Mouse (Mus musculus) brain, embryonic 14.5 days (tissue): ENCODE measurements around the gene D630039A03Rik.

Source experiments
- CTCF ChIP-seq: fragments of 200-500 bp; IDR thresholded peaks from 2 replicates; pipeline ENCODE4 v1.5.1; 2012; ENCODE audit warnings: inconsistent platforms, mild to moderate bottlenecking, moderate library complexity, borderline replicate concordance; ENCODE audit not compliant: insufficient read depth, insufficient read length; ENCODE audit errors: extremely low read depth
- POLR2A ChIP-seq: fragments of 200-500 bp; IDR thresholded peaks from 2 replicates; pipeline ENCODE4 v1.6.1; 2012; ENCODE audit warnings: mild to moderate bottlenecking, inconsistent platforms, borderline replicate concordance; ENCODE audit not compliant: poor library complexity, insufficient read depth, insufficient read length, severe bottlenecking; ENCODE audit errors: extremely low read depth

DNA sequence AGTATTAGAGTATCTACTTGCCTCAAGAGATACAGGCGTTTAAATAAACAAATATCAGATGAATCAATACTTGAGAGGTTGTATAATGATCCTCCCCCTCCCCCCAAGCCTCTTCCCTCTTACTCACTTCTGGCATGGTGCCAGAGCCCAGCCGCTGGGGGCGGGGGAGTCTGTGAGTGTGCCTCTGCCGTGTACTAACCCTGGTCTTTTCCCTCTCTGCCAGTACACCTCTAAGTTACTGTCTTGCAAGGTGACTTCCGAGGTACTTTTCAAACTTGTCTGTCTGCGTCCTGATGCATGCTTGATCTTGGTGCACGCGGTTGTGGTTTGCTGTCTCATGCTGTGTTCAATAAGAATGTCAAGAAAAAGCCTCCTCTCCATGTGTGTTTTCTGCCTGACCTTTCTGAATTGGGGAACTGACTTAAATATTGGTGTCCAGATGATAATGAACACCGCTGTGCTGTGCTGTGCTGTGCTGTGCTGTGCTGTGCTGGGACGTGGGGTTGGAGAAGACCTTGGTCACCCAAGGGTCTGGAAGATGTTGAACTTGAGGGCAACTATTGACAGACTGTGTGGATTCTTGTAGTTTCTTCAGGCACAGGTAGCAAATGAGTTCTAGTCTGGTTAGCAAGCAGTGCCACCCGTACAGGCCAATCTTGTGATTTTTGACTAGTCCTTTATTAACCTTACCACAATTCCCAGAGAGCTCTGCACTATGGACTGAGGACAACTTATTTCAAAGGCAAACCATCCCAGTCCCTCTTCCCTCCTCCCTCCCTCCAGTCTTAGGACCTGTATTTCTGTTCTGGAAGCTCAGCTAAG lies 29.8 kb downstream of the D630039A03Rik start:
- TF ChIP-seq CTCF (no peak), POLR2A (no peak)
